Mouse (Mus musculus): ENCODE data around the gene Ndufv3. TPM values are rescaled to one million over a fixed set of nuclear protein-coding genes. Genes with fewer than 3 reads are reported as not detected.
A peak's percentile ranks its signal among the peaks of the same experiment; 100 is the strongest.
"Not testable (repeated sequence)": the region's sequence is repeated elsewhere in the genome, so short reads cannot be mapped to it uniquely, and the experiment has no call there.

The Ndufv3 gene
- polyA plus RNA-seq, 1 experiment from 2014 or later = 272 TPM

DNA sequence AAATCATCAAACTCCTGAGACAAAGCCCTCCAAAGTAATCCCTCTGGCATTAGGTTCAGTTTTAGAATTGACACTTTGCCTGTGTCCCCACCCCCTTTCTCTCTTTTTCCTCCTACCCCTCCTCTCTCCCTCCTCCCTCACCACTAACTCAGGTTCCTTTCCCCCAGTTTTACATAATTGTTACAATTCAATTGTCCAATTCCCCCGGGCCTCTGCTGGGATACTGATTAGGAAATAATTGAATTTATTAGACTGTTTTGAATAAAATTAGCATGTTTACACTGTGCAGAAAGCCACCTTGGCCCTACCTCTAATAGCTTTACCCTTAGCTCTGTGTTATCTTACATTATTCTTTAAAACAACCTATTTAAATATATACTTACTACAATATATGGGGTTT is 5.2 kb upstream of the Ndufv3 start:
- Histone ChIP-seq H3K4me2 (replicated peaks) (no peak overlapping the region), H3K9ac (no peak overlapping the region), H3K27ac (replicated peaks) (no peak overlapping the region), H3K36me3 (peaks cover 4% of the 10 kb centered on the region), H3K4me3 (replicated peaks) (no peak overlapping the region), H3K9me3 (replicated peaks) (no peaks in the 10 kb centered on the region), H3K4me1 (peaks cover 20% of the 10 kb centered on the region), H3K27me3 (no peaks in the 10 kb centered on the region)
- ATAC-seq (ENCODE audit: insufficient number of reproducible peaks, low FRiP score, low TSS enrichment, low read depth) = no peak
- WGBS = 58% methylated on average over 1 of the region's 1 CpGs

DNA sequence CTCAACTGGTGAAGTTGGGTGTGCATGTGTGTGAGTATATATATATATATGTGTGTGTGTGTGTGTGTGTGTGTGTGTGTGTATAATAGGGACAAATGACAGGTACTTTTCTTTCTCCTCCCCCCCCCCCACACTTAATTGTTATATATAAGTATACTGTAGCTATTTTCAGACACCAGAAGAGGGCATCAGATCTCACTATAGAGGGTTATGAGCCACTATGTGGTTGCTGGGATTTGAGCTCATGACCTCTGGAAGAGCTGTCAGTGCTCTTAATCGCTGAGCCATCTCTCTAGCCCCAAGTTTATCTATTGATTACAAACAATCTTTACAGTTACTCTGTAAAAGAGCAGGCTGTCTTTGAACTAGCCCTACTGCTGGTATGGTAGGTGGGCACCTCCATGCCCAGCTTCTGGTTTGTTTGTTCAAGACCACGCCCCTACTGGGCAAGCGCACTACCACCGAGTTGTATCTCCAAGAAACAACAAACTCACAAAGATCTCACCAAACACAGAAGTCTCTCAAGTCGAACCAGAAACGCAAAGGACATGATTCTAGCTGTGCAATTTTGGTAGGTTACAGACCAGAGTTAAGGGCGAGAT is 470 bp upstream of the Ndufv3 start:
- Histone ChIP-seq H3K9ac (no peak overlapping the region), H3K4me1 (peaks cover 21% of the 10 kb centered on the region), H3K27ac (replicated peaks) (peak overlapping the region; percentile 72), H3K4me3 (replicated peaks) (peak overlapping the region; percentile 94), H3K9me3 (replicated peaks) (no peaks in the 10 kb centered on the region), H3K36me3 (0 out of 2 replicates have a peak, but pooled peaks cover 14% of the 10 kb centered on the region), H3K27me3 (no peaks in the 10 kb centered on the region), H3K4me2 (replicated peaks) (peak overlapping the region; percentile 68)
- WGBS = under 1% methylated on average over 7 of the region's 7 CpGs
- ATAC-seq (ENCODE audit: insufficient number of reproducible peaks, low FRiP score, low TSS enrichment, low read depth) = peak; percentile 32; the same call in 1 of the 2 replicates

DNA sequence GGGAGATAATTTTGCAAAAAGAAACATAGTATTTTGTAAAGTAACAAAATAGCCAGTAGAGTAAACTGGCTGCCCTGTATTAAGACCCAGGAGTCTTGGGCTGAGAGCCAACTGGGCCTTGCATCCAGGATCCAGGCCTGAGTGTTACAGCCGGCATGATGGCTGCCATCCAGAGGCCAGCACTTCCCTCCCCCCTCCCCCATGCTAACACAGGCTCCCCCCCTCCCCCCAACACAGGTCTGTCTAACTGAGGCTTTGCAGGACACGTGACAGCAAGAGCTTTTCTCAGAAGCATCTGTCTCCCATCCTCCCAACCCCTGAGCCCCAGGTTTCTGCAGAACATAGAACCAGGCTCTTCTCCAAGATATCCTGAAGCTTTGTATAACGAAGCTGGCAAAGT is 980 bp downstream of the Ndufv3 start:
- Histone ChIP-seq H3K9me3 (replicated peaks) (no peaks in the 10 kb centered on the region), H3K4me2 (replicated peaks) (peak overlapping the region; percentile 68), H3K9ac (peak overlapping the region; percentile 65; the same call in 1 of the 2 replicates), H3K4me3 (replicated peaks) (peak overlapping the region; percentile 94), H3K36me3 (peaks cover 26% of the 10 kb centered on the region; the same call in 1 of the 2 replicates), H3K27me3 (no peaks in the 10 kb centered on the region), H3K27ac (replicated peaks) (peak overlapping the region; percentile 89; the same call in 1 of the 2 replicates), H3K4me1 (peaks cover 21% of the 10 kb centered on the region)
- no peak for ATAC-seq (ENCODE audit: insufficient number of reproducible peaks, low FRiP score, low TSS enrichment, low read depth)
- 10% methylated on average over 3 of the region's 3 CpGs for WGBS

DNA sequence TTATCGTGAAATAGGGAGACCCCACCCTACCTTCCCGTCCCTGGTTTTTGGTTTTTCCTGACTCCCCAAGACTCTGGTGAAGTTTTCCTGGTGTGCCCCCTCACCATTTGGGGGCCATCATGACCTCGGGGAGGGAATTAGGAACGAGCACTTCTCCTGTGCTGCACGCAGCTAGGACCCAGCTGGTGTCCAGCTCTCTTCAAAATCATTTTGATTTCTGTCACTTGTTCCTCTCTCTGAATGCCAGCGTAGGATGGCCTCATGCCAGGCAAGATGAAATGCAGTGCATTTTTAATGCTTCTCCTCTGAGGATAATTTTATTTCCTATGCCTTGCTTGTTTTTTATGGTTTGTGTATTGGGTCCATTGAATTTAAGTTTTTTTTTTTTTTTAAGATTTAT is 2.0 kb downstream of the Ndufv3 start:
- WGBS = 82% methylated on average over 6 of the region's 6 CpGs
- Histone ChIP-seq H3K4me2 (replicated peaks) (no peak overlapping the region), H3K4me3 (replicated peaks) (no peak overlapping the region), H3K4me1 (peaks cover 21% of the 10 kb centered on the region), H3K36me3 (peaks cover 29% of the 10 kb centered on the region), H3K27me3 (no peaks in the 10 kb centered on the region), H3K9ac (no peak overlapping the region), H3K27ac (replicated peaks) (0 out of 2 replicates have a peak overlapping the region, but pooled peaks have one; percentile 22), H3K9me3 (replicated peaks) (no peaks in the 10 kb centered on the region)
- no peak for ATAC-seq (ENCODE audit: insufficient number of reproducible peaks, low FRiP score, low TSS enrichment, low read depth)

DNA sequence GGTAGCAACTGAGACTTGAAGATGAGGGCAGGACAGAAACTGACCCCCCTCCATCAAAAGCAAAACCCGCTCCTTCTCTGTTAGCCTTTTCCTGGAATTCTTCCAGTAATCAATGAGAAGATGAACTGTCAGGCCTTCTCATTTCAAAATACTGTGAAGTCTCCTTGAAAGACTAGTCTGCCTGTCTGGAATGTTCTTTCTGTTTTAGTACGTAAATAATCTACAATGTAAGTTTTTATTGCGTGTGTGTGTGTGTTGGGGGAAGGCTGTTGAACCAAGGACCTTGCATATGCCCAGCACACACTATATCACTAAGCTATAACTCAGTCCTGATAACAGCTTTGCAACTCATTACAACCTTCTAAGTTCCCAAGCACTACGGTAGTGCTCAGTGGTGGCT is 5.2 kb downstream of the Ndufv3 start:
- H3K4me1 ChIP-seq = peaks cover 15% of the 10 kb centered on the region
- H3K4me3 ChIP-seq (replicated peaks) = no peak overlapping the region
- H3K36me3 ChIP-seq = peaks cover 50% of the 10 kb centered on the region
- no peaks in the 10 kb centered on the region for H3K27me3 ChIP-seq
- 93% methylated on average over 4 of the region's 4 CpGs for WGBS
- no peaks in the 10 kb centered on the region for H3K9me3 ChIP-seq (replicated peaks)
- H3K4me2 ChIP-seq (replicated peaks) = no peak overlapping the region
- no peak overlapping the region for H3K9ac ChIP-seq
- ATAC-seq (ENCODE audit: insufficient number of reproducible peaks, low FRiP score, low TSS enrichment, low read depth) = no peak
- no peak overlapping the region for H3K27ac ChIP-seq (replicated peaks)

DNA sequence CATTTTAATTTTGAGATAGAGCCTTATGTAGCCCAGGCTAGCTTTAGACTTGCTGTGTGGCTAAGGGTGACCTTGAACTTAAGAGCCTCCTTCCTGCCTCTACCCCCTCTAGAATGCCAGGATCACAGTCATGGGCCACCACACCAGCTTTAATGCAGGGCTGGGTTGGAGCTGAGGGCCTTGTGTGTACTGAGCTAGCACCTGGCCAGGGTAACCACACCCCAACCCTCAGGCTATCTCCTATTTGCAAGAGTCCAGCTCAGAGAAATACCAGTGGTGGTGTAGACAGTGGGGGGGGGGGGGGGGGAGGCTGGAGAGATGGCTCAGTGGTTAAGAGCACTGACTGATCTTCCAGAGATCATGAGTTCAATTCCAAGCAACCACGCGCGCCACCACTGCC is 5.9 kb downstream of the Ndufv3 start:
- H3K9ac ChIP-seq = no peak overlapping the region
- peaks cover 50% of the 10 kb centered on the region for H3K36me3 ChIP-seq
- no peak for ATAC-seq (ENCODE audit: insufficient number of reproducible peaks, low FRiP score, low TSS enrichment, low read depth)
- H3K4me1 ChIP-seq = peaks cover 12% of the 10 kb centered on the region
- no peak overlapping the region for H3K4me2 ChIP-seq (replicated peaks)
- no peaks in the 10 kb centered on the region for H3K27me3 ChIP-seq
- no peaks in the 10 kb centered on the region for H3K9me3 ChIP-seq (replicated peaks)
- no peak overlapping the region for H3K4me3 ChIP-seq (replicated peaks)
- no peak overlapping the region for H3K27ac ChIP-seq (replicated peaks)
- 89% methylated on average over 3 of the region's 3 CpGs for WGBS

DNA sequence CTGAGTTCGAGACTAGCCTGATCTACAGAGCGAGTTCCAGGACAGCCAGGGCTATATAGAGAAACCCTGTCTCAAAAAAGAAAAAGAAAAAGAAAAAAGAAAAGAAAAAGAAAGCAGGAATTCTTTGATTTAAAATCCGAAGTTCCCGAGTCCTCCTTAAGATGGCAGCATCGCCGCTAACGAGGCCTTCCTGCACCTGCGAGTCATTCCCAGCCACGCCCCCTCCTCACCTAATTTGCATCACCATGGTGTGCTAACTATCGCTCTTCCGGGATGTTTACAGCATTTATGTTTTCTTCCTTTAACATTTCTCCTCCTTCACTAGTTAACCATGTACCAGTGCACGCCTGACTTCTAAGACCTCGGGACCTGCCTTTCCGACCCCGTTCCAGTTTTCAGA is 9.4 kb downstream of the Ndufv3 start:
- Histone ChIP-seq H3K4me3 (replicated peaks) (no peak overlapping the region), H3K9ac (no peak overlapping the region), H3K36me3 (peaks cover 45% of the 10 kb centered on the region), H3K27me3 (no peaks in the 10 kb centered on the region), H3K9me3 (replicated peaks) (no peaks in the 10 kb centered on the region), H3K27ac (replicated peaks) (no peak overlapping the region; the same call in 1 of the 2 replicates), H3K4me1 (no peaks in the 10 kb centered on the region), H3K4me2 (replicated peaks) (no peak overlapping the region)
- 29% methylated on average over 15 of the region's 15 CpGs for WGBS
- no peak for ATAC-seq (ENCODE audit: insufficient number of reproducible peaks, low FRiP score, low TSS enrichment, low read depth)

DNA sequence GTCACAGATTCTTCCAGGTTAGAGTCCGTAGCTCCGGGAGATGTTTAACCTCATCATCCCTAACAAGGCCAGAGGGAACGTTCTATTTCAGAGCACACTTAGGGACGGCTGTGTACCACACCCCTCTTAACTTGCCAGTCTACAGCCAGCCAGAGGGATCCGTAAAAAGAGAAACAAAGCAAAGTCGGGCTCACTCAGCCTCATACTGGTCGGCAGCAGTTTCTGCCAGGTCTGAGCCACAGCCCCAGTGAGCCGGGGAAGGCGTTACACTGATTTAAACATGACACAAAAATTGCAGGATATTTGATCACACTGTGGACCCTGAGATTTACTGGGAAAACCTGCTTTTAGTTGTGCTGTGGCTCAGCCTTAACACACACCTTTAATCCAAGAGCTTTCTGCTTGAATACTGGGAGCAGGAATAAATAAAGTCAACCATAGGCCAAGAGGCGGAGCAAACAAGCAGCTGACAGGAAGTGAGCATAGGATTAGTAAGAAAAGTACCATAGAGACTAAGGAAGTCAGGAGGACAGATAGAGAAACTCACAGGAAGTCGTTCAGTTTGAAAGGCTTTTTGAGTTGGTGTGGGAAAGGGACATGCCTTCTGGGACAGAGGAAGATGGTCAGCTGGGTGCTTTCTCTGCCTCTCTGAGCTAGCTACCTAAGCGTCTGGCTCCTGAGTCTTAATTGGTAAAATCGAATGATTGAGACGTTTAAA is 11.7 kb downstream of the Ndufv3 start:
- H3K27ac ChIP-seq (replicated peaks) = no peak overlapping the region
- peaks cover 13% of the 10 kb centered on the region for H3K4me1 ChIP-seq
- peaks cover 32% of the 10 kb centered on the region for H3K36me3 ChIP-seq
- no peak overlapping the region for H3K4me3 ChIP-seq (replicated peaks)
- no peak overlapping the region for H3K9ac ChIP-seq
- H3K27me3 ChIP-seq = no peaks in the 10 kb centered on the region
- WGBS = 75% methylated on average over 14 of the region's 14 CpGs
- H3K9me3 ChIP-seq (replicated peaks) = no peaks in the 10 kb centered on the region
- no peak for ATAC-seq (ENCODE audit: insufficient number of reproducible peaks, low FRiP score, low TSS enrichment, low read depth)
- H3K4me2 ChIP-seq (replicated peaks) = no peak overlapping the region

DNA sequence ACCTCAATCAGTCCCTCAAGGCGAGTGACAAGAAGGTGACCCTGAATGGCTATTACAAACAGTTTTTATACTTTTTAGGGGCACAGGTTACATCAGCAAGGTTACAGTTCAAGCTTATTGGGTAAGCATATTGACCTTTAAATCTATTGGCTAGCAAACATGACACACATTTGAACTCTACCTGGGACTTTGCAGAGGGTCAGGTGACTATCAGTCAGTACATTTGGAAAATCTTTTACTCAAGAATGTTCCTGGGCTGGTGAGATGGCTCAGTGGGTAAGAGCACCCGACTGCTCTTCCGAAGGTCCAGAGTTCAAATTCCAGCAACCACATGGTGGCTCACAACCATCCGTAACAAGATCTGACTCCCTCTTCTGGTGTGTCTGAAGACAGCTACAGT is 12.4 kb downstream of the Ndufv3 start:
- H3K27ac ChIP-seq (replicated peaks); H3K27me3 ChIP-seq; H3K4me2 ChIP-seq (replicated peaks); H3K9ac ChIP-seq; H3K9me3 ChIP-seq (replicated peaks); ATAC-seq (ENCODE audit: insufficient number of reproducible peaks, low FRiP score, low TSS enrichment, low read depth); H3K4me3 ChIP-seq (replicated peaks): not testable (repeated sequence)
- WGBS = 85% methylated on average over 4 of the region's 4 CpGs
- peaks cover 13% of the 10 kb centered on the region for H3K4me1 ChIP-seq
- H3K36me3 ChIP-seq = peaks cover 25% of the 10 kb centered on the region

DNA sequence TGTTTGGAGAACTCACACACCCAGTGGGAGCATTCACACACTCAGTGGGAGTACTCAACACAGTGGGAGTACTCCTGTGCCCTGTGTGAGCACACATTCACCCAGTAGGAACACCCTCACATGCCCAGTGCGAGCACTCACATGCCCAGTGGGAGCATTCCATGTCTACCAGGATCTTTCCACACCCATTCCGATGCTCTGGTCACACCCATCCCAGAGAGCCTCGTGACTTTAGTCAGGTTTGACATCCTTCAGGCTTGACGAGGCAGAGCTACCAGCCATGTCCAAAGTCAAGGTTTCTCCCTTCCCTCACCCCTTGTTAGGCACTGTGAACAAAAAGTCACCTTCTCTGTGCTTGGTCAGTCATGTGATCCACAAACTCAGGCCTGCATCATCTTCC is 15.4 kb downstream of the Ndufv3 start:
- peaks cover 14% of the 10 kb centered on the region for H3K4me1 ChIP-seq
- WGBS = 55% methylated on average over 4 of the region's 4 CpGs
- H3K9me3 ChIP-seq (replicated peaks) = no peaks in the 10 kb centered on the region
- peaks cover 8% of the 10 kb centered on the region for H3K36me3 ChIP-seq
- H3K4me2 ChIP-seq (replicated peaks) = peak overlapping the region; percentile 26; the same call in 1 of the 2 replicates
- no peaks in the 10 kb centered on the region for H3K27me3 ChIP-seq
- H3K27ac ChIP-seq (replicated peaks) = peak overlapping the region; percentile 75
- no peak overlapping the region for H3K4me3 ChIP-seq (replicated peaks)
- no peak for ATAC-seq (ENCODE audit: insufficient number of reproducible peaks, low FRiP score, low TSS enrichment, low read depth)
- no peak overlapping the region for H3K9ac ChIP-seq

DNA sequence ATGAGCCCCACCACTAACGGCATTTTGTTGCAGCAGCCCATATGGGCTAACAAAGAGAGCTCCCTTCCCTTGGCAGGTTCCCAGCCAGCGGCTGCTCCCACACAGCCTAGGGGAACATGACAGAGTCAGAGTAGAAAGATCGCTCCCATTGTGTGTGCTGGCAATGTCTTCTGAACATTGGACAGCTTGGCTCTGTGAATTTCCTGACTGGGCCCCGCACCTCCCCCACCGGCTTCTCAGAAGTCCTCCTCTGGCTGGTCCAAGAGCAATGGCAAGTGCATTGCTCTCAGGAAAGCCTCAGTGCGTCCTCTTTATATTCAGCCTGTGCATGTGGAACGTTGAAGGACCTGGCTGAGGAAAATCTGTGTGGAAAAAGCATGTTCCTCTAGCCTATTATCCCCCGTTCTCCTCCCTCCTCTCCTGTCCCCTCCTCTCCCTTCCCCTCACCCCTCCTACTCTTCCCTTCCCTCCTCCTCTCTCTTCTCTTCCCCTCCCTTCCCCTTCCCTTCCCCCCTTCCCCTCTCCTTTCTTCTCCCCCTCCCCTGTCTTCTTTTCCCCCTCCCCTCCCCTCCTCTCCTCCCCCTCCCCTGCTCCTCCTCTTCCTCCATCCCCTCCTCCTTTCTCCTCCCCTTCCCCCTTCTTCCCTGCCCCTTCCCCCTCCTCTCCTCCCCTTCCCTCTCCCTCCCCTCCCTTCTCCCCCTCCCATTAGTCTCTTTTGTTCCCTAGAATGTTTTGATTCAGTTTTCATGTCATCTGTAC is 16.1 kb downstream of the Ndufv3 start:
- Histone ChIP-seq H3K9ac (no peak overlapping the region), H3K4me2 (replicated peaks) (peak overlapping the region; percentile 26; the same call in 1 of the 2 replicates), H3K9me3 (replicated peaks) (no peaks in the 10 kb centered on the region), H3K4me3 (replicated peaks) (no peak overlapping the region), H3K27me3 (no peaks in the 10 kb centered on the region), H3K36me3 (peaks cover 8% of the 10 kb centered on the region), H3K27ac (replicated peaks) (peak overlapping the region; percentile 75), H3K4me1 (peaks cover 20% of the 10 kb centered on the region)
- peak; percentile 76; the same call in 1 of the 2 replicates for ATAC-seq (ENCODE audit: insufficient number of reproducible peaks, low FRiP score, low TSS enrichment, low read depth)
- WGBS = 19% methylated on average over 8 of the region's 8 CpGs
